Mouse (Mus musculus): ENCODE measurements around the gene Skil.

Gene Skil

DNA sequence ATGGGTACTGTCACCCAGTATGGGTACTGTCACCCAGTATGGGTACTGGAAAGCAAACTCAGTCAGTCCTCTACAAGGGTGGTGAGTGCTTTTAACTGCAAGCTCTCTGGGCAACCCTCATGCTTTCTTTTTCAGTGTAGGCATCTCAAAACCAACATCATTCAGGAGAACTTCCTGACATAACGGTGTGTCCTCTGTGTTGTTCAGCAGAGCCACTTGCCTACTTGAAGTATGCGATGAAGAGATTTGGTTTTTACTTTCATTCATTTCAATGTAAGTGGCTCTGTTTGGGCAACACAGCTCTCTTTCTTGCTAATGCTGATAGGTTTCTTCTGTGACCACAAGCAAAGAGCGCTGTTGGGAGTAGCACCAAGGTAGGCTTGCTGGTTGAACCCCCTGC is 9.9 kb upstream of the Skil start:
- DNase-seq = no peak

DNA sequence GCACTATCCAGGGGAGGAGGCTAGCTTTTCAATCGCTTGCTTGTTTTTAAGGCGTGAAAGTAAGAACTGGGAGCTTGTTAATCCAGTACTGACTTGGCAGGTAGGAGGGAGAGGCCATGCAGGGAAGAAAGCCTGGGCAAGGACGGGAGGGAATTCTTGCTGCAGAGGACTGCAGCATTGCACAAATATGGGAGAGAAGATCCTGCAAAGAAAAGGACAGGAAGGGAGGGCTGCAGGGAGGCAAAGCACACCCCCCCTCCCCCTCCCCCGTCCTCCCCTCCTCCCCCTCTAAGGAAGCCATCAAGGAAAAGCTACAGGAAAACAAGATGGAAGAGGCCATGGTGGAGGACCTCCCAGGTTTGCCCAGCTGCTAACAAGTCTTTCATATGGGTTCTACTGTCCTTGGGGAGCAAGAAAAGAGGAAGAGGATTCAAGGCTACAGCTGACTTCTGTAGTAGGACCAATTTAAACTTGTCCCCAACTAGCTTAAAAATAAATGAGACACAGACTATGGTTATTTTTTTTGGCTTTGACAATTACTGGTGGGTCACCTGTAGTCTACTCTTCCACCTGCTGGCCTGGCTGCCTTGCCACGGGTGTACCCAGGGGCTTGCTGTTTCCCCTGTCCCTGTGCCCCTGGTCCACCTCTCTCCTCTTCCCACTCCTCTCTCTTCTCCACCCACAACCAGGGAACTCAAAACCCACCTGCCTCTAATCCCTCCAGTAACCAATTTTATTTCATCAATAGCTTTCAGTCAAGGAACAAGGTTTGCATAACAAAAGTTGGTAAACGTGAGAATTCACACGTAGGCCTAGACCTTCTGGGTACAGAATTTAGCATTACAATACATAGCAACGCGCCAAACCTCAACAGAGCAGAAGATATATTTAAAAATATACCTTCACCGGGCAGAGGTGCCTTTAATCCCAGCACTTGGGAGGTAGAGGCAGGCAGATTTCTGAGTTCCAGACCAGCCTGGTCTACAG is 5.8 kb upstream of the Skil start:
- no peak for DNase-seq

DNA sequence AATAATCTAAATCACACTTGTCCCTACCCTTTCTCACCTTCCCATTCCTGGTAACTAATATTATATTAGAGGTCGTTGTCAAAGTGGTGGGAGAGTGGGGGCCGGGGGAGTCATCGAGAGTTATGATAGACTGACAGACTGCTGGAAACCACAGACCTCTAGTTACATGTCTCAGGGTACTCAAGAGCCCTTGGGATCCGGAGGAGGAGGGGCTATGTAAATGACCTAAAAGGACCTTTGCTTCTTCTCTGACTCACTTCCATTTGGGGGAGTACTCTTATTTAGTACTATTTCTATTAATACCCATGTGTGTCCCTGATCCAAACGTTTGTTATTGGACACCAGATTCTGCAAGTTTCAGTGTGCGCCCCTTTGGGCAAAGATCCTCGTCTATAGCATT is 4.9 kb upstream of the Skil start:
- DNase-seq = no peak

DNA sequence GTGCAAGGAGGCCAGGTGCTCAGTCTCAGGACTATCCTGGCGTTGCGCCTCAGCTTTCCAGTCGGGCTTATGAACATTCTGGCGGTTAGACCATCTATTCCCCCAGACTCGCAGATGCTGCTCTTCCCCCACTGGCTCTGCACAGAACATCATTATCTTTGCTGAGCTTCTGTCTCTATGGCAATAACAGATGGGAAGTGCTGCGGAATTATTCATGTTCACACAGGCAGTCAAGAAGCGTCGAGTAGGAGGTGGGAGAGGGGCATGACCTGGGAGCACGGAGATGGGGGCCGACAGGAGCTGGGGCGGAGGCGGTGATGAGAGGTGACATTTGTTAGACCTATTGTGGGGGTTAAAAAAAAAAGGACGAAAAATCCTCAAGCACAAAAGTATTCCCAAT is 1.7 kb upstream of the Skil start:
- DNase-seq = peak; percentile 28

- DNase-seq = peak; percentile 51
Measured at GRCm38 (mm10) chr3:31093627-31094351, 1.1 kb upstream of the Skil start.

GRCm38 (mm10) chr3:31095179-31095490 is 277 bp downstream of the Skil start:
- DNase-seq = no peak

DNA sequence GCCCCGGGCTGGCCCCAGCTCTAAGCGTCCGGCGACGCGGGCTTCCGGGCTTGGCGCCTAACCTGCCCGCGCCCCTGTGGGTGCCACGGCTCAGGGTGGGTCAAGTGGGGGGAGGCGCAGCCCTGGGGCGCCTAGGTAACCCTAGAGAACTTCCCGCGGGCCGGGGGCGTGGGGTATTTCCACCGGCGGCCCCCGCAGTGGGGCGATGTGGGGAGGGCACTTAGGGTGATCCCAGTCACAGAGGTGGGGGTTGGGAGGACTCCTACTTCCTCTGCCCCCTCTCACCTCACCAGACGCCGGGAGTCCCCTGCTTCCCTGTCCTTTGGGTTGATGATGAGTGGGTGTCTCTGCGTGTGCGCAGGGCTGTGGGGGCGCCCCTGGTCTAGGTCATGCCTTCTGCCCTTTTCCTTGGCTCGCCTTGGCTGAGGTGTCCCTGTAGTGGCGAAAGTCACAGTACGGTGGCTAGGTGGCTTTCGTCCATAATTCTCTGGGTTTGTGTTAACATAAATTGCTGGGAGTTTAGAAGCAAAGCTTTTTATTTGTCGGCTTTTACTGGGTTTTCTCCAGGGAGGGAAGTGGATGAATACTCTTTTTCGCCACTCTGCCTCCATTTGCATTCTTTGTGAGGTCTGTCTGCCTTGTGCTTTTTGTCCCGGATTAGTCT is 765 bp downstream of the Skil start:
- DNase-seq = no peak

GRCm38 (mm10) chr3:31096155-31097101 is 1.6 kb downstream of the Skil start:
- DNase-seq = no peak

DNA sequence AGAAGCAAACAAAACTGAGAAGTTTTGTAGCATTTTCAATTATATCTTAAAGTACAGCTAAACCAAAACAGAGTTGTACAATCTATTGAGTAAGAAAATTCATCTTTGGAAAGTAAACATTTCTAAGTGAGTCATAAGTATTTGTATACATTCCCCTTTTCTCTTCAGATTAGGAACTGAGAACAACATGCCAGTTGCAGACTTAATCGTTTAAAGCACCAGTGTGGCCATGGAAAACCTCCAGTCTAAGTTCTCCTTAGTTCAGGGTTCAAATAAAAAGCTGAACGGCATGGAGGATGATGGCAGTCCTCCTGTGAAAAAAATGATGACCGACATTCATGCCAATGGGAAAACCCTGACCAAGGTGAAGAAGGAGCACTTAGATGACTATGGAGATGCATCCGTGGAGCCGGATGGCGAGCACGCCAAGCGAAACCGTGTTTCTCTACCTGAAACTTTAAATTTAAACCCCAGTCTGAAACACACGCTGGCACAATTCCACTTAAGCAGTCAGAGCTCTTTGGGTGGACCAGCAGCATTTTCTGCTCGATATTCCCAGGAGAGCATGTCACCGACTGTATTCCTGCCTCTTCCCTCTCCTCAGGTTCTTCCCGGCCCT is 2.4 kb downstream of the Skil start:
- DNase-seq = no peak

DNA sequence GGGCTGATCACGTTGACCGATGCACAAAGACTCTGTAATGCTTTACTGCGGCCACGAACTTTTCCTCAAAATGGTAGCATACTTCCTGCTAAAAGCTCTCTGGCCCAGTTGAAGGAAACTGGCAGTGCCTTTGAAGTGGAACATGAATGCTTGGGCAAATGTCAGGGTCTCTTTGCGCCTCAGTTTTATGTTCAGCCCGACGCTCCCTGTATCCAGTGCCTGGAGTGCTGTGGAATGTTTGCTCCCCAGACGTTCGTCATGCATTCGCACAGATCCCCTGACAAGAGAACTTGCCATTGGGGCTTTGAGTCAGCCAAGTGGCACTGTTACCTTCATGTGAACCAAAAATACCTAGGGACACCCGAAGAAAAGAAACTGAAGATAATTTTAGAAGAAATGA is 3.1 kb downstream of the Skil start:
- no peak for DNase-seq

- no peak for DNase-seq
Measured at GRCm38 (mm10) chr3:31098556-31098955, 3.7 kb downstream of the Skil start.

- no peak for DNase-seq
Measured at GRCm38 (mm10) chr3:31100026-31100425, 5.2 kb downstream of the Skil start.

- no peak for DNase-seq
Measured at GRCm38 (mm10) chr3:31100802-31101201, 5.9 kb downstream of the Skil start.

- DNase-seq = no peak
Measured at GRCm38 (mm10) chr3:31104936-31105335, 10.1 kb downstream of the Skil start.

- no peak for DNase-seq
Measured at GRCm38 (mm10) chr3:31106597-31106996, 11.7 kb downstream of the Skil start.

GRCm38 (mm10) chr3:31107674-31108073 is 12.8 kb downstream of the Skil start:
- no peak for DNase-seq

GRCm38 (mm10) chr3:31109108-31109507 is 14.2 kb downstream of the Skil start:
- DNase-seq = no peak

- DNase-seq = no peak
Measured at GRCm38 (mm10) chr3:31123098-31123497, 28.2 kb downstream of the Skil start.

- no peak for DNase-seq
Measured at GRCm38 (mm10) chr3:31126303-31126702, 31.4 kb downstream of the Skil start.

GRCm38 (mm10) chr3:31126848-31127247 is 32.0 kb downstream of the Skil start:
- DNase-seq = no peak

- DNase-seq = no peak
Measured at GRCm38 (mm10) chr3:31129766-31130165, 34.9 kb downstream of the Skil start.

DNA sequence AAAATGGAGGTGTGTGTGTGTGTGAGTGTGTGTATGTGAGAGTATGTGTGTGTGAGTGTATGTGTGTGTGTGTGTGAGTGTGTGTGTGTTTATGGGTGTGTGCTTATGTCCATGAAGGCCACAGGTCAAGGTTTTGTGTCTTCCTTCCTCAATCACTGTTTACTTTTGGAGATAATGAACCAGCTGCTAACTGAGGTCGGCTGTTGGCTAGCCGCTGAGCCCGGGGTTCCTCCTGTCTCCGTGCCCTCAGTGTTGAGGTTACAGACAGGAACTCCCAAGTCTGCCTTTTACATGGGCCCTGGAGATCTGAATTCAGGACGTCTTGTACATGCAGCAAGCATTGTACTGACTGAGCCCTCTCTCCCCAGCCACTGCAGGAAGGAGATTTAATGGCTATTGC is 38.8 kb downstream of the Skil start:
- no peak for DNase-seq

Data from cerebellum, adult 11 months (tissue).